Mouse (Mus musculus) heart, embryonic 10.5 days (tissue): ENCODE measurements around the gene Sacm1l. TPM values are rescaled to one million over a fixed set of nuclear protein-coding genes. Genes with fewer than 3 reads are reported as not detected.

Source experiments
- DNase-seq: peaks from one replicate; pipeline ENCODE4 v3.0.0-alpha.2; 2017; ENCODE audit warnings: low spot score
- H3K27ac ChIP-seq: fragments of 300-500 bp; sonication (generic); 2 replicates; pipeline ENCODE4 v1.5.1; 2016; ENCODE audit warnings: mild to moderate bottlenecking
- H3K27me3 ChIP-seq: fragments of 300-500 bp; sonication (generic); 2 replicates; pipeline ENCODE4 v1.6.1; 2016; ENCODE audit warnings: mild to moderate bottlenecking; ENCODE audit not compliant: poor library complexity, insufficient read depth, severe bottlenecking
- H3K36me3 ChIP-seq: fragments of 300-500 bp; sonication (generic); 2 replicates; pipeline ENCODE4 v1.6.1; 2016; ENCODE audit warnings: mild to moderate bottlenecking, moderate library complexity
- H3K4me1 ChIP-seq: fragments of 300-500 bp; sonication (generic); 2 replicates; pipeline ENCODE4 v1.6.1; 2016; ENCODE audit warnings: mild to moderate bottlenecking
- H3K4me3 ChIP-seq: fragments of 300-500 bp; sonication (generic); 2 replicates; pipeline ENCODE4 v1.5.1; 2016; ENCODE audit warnings: mild to moderate bottlenecking, moderate library complexity
- H3K9me3 ChIP-seq: fragments of 300-500 bp; sonication (generic); 2 replicates; pipeline ENCODE4 v1.6.1; 2016; ENCODE audit warnings: mild to moderate bottlenecking, moderate library complexity
- WGBS: fragments of 180-500 bp; shearing (Covaris S2); methylation state at CpG from one replicate; pipeline ENCODE4 v1.1.7; 2016; 5-methylcytosine and 5-hydroxymethylcytosine counted together
- polyA plus RNA-seq: library from polyadenylated mRNA; unstranded; fragments of >200 nt; fragmentation: Nextera tagmentation; extraction: Ambion mirVana; gene quantifications from 2 replicates; pipeline ENCODE4 v1.2.1, GENCODE M21; 2016

Sacm1l gene
- polyA plus RNA-seq, 1 experiment from 2014 or later, result 42.6 TPM

DNA sequence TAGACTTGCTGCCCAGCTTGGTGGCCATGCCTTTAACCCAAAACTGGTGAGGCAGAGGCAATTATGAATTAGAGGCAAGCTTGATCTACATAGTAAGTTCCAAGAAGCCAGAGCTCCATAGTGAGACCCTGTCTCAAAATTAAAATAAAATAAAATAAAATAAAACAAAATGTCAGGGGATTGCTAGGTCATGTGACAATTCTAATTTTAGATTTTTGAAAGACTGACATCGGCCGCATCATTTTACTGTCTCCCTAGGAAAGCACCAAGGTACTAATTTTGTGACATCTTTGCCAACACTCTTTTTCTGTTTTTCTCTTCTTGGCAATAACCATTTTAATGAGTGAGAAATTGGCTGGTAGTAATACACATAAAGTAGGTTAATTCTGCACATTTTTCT lies 7.1 kb downstream of the Sacm1l start:
- no peaks in the 10 kb centered on the region for H3K36me3 ChIP-seq
- H3K4me3 ChIP-seq, result no peak overlapping the region
- H3K4me1 ChIP-seq, result no peaks in the 10 kb centered on the region
- 87% methylated on average over 2 of the region's 2 CpGs for WGBS
- no peaks in the 10 kb centered on the region for H3K9me3 ChIP-seq
- no peak for DNase-seq
- no peaks in the 10 kb centered on the region for H3K27me3 ChIP-seq
- no peak overlapping the region for H3K27ac ChIP-seq

GRCm38 (mm10) chr9:123538189-123538588 lies 8.6 kb downstream of the Sacm1l start:
- no peak for DNase-seq
- no peak overlapping the region for H3K4me3 ChIP-seq
- no peaks in the 10 kb centered on the region for H3K27me3 ChIP-seq
- H3K36me3 ChIP-seq, result 0 out of 2 replicates have a peak, but pooled peaks cover 5% of the 10 kb centered on the region
- H3K9me3 ChIP-seq, result no peaks in the 10 kb centered on the region
- 75% methylated on average over 4 of the region's 4 CpGs for whole genome bisulfite sequencing
- H3K4me1 ChIP-seq, result no peaks in the 10 kb centered on the region
- H3K27ac ChIP-seq, result no peak overlapping the region

DNA sequence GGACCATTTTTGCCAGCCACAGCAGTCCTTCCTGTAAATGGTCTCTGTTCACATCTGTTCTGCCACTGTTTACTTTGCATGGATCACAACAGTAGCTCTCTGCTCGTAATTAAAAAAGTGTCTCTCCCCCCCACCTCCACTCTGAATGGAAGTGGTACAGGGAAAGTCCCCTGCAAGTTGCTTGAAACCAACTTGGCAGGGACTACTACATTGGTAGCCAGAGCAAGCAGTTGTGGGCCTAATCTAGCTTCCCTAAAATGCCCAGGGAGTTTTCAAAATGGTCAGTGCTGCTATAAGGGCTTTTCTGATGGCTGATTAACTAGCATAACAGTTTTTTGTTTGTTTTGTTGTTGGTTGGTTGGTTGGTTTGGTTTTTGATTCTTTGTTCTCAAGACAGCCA lies 9.5 kb downstream of the Sacm1l start:
- Histone ChIP-seq H3K36me3 (peaks cover 14% of the 10 kb centered on the region; the same call in 1 of the 2 replicates), H3K4me1 (no peaks in the 10 kb centered on the region), H3K9me3 (no peaks in the 10 kb centered on the region), H3K27ac (no peak overlapping the region), H3K27me3 (no peaks in the 10 kb centered on the region), H3K4me3 (no peak overlapping the region)
- 73% methylated on average over 1 of the region's 1 CpGs for WGBS
- DNase-seq, result no peak

- no peak overlapping the region for H3K27ac ChIP-seq
- H3K4me1 ChIP-seq, result no peaks in the 10 kb centered on the region
- H3K27me3 ChIP-seq, result no peaks in the 10 kb centered on the region
- H3K4me3 ChIP-seq, result no peak overlapping the region
- no peaks in the 10 kb centered on the region for H3K9me3 ChIP-seq
- DNase-seq, result no peak
- 86% methylated on average over 2 of the region's 2 CpGs for WGBS
- H3K36me3 ChIP-seq, result peaks cover 16% of the 10 kb centered on the region; the same call in 1 of the 2 replicates
Measured at GRCm38 (mm10) chr9:123539823-123540222, 10.3 kb downstream of the Sacm1l start.

- 22% methylated on average over 3 of the region's 3 CpGs for WGBS
- Histone ChIP-seq H3K27ac (no peak overlapping the region), H3K4me1 (peaks cover 8% of the 10 kb centered on the region), H3K27me3 (no peaks in the 10 kb centered on the region), H3K36me3 (peaks cover 82% of the 10 kb centered on the region), H3K4me3 (no peak overlapping the region), H3K9me3 (no peaks in the 10 kb centered on the region)
- no peak for DNase-seq
Measured at GRCm38 (mm10) chr9:123554599-123554998, 25.0 kb downstream of the Sacm1l start.

GRCm38 (mm10) chr9:123577360-123578192 lies 48.0 kb downstream of the Sacm1l start:
- Histone ChIP-seq H3K4me3 (no peak overlapping the region), H3K4me1 (no peaks in the 10 kb centered on the region), H3K36me3 (peaks cover 27% of the 10 kb centered on the region; the same call in 1 of the 2 replicates), H3K9me3 (no peaks in the 10 kb centered on the region), H3K27me3 (no peaks in the 10 kb centered on the region), H3K27ac (no peak overlapping the region)
- WGBS, result 85% methylated on average over 10 of the region's 10 CpGs
- no peak for DNase-seq

DNA sequence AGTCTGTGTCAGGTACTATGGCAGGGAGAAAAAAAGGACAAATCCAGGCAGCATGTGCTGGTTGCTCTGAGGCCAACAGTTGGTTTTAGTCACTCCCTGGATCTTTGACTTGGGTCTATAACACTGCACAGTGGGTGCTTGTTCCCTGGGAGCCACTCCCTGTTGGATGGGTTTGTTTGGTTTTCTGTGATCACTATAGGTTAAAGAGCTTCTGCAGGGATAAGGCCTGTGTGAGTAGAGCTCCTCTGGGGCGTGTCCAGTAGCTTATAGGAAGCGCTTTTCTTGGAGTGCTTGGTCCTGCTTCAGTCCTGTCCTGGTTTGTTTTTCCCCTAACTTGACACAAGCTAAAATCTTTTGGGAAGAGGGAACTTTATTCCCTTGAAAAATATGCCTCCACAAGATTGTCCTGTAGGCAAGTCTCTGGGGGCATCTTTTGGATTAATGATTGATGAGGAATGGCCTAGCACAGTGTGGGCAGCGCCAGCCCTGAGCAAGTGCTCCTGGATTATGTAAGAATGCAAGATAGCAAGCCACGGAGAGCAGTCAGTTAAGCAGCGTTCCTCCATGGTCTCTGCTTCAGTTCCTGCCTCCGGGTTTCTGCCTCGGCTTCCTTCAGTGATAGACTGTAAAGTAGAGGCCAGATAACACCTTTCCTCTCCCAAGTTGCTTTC lies 59.8 kb downstream of the Sacm1l start:
- Histone ChIP-seq H3K36me3 (peaks cover 35% of the 10 kb centered on the region), H3K4me3 (no peak overlapping the region), H3K9me3 (no peaks in the 10 kb centered on the region), H3K27me3 (no peaks in the 10 kb centered on the region), H3K4me1 (no peaks in the 10 kb centered on the region), H3K27ac (no peak overlapping the region)
- no peak for DNase-seq
- WGBS, result 54% methylated on average over 7 of the region's 7 CpGs

GRCm38 (mm10) chr9:123595194-123595593 lies 65.6 kb downstream of the Sacm1l start:
- H3K27ac ChIP-seq, result no peak overlapping the region
- 85% methylated on average over 4 of the region's 4 CpGs for WGBS

GRCm38 (mm10) chr9:123596910-123597309 lies 67.4 kb downstream of the Sacm1l start:
- H3K4me1 ChIP-seq, result peaks cover 9% of the 10 kb centered on the region; the same call in 1 of the 2 replicates
- no peak for DNase-seq
- WGBS, result 89% methylated on average over 2 of the region's 2 CpGs
- no peaks in the 10 kb centered on the region for H3K9me3 ChIP-seq
- H3K27ac ChIP-seq, result no peak overlapping the region
- no peak overlapping the region for H3K4me3 ChIP-seq
- H3K36me3 ChIP-seq, result peaks cover 12% of the 10 kb centered on the region; the same call in 1 of the 2 replicates
- no peaks in the 10 kb centered on the region for H3K27me3 ChIP-seq

More at GRCm38 (mm10) chr9:123595194-123595593, 65.6 kb downstream of the Sacm1l start:
- H3K27me3 ChIP-seq, result no peaks in the 10 kb centered on the region
- peaks cover 18% of the 10 kb centered on the region; the same call in 1 of the 2 replicates for H3K36me3 ChIP-seq
- H3K4me1 ChIP-seq, result peaks cover 9% of the 10 kb centered on the region; the same call in 1 of the 2 replicates
- no peaks in the 10 kb centered on the region for H3K9me3 ChIP-seq
- DNase-seq, result no peak
- H3K4me3 ChIP-seq, result no peak overlapping the region

- H3K4me3 ChIP-seq, result no peak overlapping the region
- peaks cover 12% of the 10 kb centered on the region; the same call in 1 of the 2 replicates for H3K36me3 ChIP-seq
- DNase-seq, result no peak
- peaks cover 9% of the 10 kb centered on the region; the same call in 1 of the 2 replicates for H3K4me1 ChIP-seq
- no peak overlapping the region for H3K27ac ChIP-seq
- no peaks in the 10 kb centered on the region for H3K27me3 ChIP-seq
- 91% methylated on average over 2 of the region's 2 CpGs for WGBS
- no peaks in the 10 kb centered on the region for H3K9me3 ChIP-seq
Measured at GRCm38 (mm10) chr9:123597376-123597775, 67.8 kb downstream of the Sacm1l start.

- DNase-seq, result no peak
- WGBS, result 76% methylated on average over 1 of the region's 1 CpGs
- Histone ChIP-seq H3K36me3 (no peaks in the 10 kb centered on the region), H3K27me3 (no peaks in the 10 kb centered on the region), H3K4me3 (no peak overlapping the region), H3K4me1 (peaks cover 9% of the 10 kb centered on the region; the same call in 1 of the 2 replicates), H3K27ac (no peak overlapping the region), H3K9me3 (no peaks in the 10 kb centered on the region)
Measured at GRCm38 (mm10) chr9:123601529-123601928, 72.0 kb downstream of the Sacm1l start.

DNA sequence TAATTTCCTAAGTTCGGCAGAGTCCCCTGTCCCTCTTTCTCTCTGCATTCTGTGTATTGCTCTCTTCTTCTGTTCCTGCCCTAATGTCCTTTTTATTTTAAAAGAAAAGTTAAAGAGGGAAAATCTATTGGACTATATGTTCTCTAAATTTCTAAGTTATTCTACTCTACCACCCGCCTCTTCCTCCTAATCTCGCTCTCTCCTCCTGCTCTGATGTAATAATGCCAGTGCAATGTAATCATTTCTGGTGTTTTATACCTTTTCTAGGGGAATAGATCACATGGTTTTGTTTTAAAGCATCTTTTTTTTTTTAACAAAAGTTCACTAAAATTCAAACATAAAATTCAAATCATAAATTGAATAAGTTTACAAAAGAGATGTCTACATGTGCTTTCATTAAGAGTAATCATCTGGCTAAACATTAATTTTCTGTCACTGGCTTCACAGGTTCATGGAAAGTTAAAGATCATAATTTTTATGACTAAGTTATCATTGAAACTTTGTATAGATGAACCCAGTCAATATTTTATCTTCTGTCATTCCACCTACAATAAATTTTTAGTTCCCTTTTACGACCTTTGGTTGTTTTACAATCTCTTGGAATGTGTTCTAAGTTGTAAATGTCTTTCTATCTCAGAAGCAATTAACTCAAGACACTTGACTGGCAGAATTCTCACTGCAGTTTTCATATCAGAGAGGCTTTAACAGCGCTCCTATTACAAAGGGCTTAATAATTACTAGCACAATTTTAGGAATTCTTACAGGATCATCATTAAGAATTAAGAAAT lies 90.9 kb downstream of the Sacm1l start:
- Histone ChIP-seq H3K27me3 (no peaks in the 10 kb centered on the region), H3K9me3 (no peaks in the 10 kb centered on the region), H3K27ac (no peak overlapping the region), H3K4me1 (no peaks in the 10 kb centered on the region), H3K36me3 (no peaks in the 10 kb centered on the region), H3K4me3 (no peak overlapping the region)
- WGBS, result 86% methylated on average over 5 of the region's 5 CpGs
- no peak for DNase-seq
